Mouse (Mus musculus): ENCODE measurements around the gene Arid4b. TPM values are rescaled to one million over a fixed set of nuclear protein-coding genes. Genes with fewer than 3 reads are reported as not detected.

Gene Arid4b
- polyA plus RNA-seq, 1 experiment = 10.9 TPM

GRCm38 (mm10) chr13:14115805-14116204 is 52.8 kb downstream of the Arid4b start:
- no peaks in the 10 kb centered on the region for H3K27me3 ChIP-seq (ENCODE audit: control insufficient read depth, insufficient read depth, low read length)
- no peaks in the 10 kb centered on the region for H3K36me3 ChIP-seq (ENCODE audit: control insufficient read depth, insufficient read depth, low read length)
- no peak for TF ChIP-seq POLR2A (IDR thresholded peaks at IDR 0.05; ENCODE audit: control insufficient read depth, low read depth, low read length)
- no peak for TF ChIP-seq CTCF (IDR thresholded peaks at IDR 0.05; ENCODE audit: control insufficient read depth, insufficient read depth, insufficient replicate concordance, low read depth, low read length)
- no peak overlapping the region for H3K27ac ChIP-seq (ENCODE audit: control insufficient read depth, insufficient read depth, low read depth, low read length)
- no peaks in the 10 kb centered on the region for H3K4me1 ChIP-seq (ENCODE audit: control insufficient read depth, insufficient read depth, low read length)
- H3K4me3 ChIP-seq (ENCODE audit: control insufficient read depth, low read depth, low read length) = no peak overlapping the region

- no peak overlapping the region for H3K27ac ChIP-seq (ENCODE audit: control insufficient read depth, insufficient read depth, low read depth, low read length)
- no peaks in the 10 kb centered on the region for H3K4me1 ChIP-seq (ENCODE audit: control insufficient read depth, insufficient read depth, low read length)
- no peaks in the 10 kb centered on the region for H3K36me3 ChIP-seq (ENCODE audit: control insufficient read depth, insufficient read depth, low read length)
- no peaks in the 10 kb centered on the region for H3K27me3 ChIP-seq (ENCODE audit: control insufficient read depth, insufficient read depth, low read length)
- TF ChIP-seq CTCF (IDR thresholded peaks at IDR 0.05; ENCODE audit: control insufficient read depth, insufficient read depth, insufficient replicate concordance, low read depth, low read length) (no peak), POLR2A (IDR thresholded peaks at IDR 0.05; ENCODE audit: control insufficient read depth, low read depth, low read length) (no peak)
- H3K4me3 ChIP-seq (ENCODE audit: control insufficient read depth, low read depth, low read length) = no peak overlapping the region
Measured at GRCm38 (mm10) chr13:14131651-14132050, 68.6 kb downstream of the Arid4b start.

GRCm38 (mm10) chr13:14142294-14142966 is 79.4 kb downstream of the Arid4b start:
- Histone ChIP-seq H3K27me3 (ENCODE audit: control insufficient read depth, insufficient read depth, low read length) (no peaks in the 10 kb centered on the region), H3K4me1 (ENCODE audit: control insufficient read depth, insufficient read depth, low read length) (no peaks in the 10 kb centered on the region), H3K36me3 (ENCODE audit: control insufficient read depth, insufficient read depth, low read length) (no peaks in the 10 kb centered on the region), H3K4me3 (ENCODE audit: control insufficient read depth, low read depth, low read length) (no peak overlapping the region), H3K27ac (ENCODE audit: control insufficient read depth, insufficient read depth, low read depth, low read length) (no peak overlapping the region)
- TF ChIP-seq POLR2A (IDR thresholded peaks at IDR 0.05; ENCODE audit: control insufficient read depth, low read depth, low read length) = no peak
- TF ChIP-seq CTCF (IDR thresholded peaks at IDR 0.05; ENCODE audit: control insufficient read depth, insufficient read depth, insufficient replicate concordance, low read depth, low read length) = no peak

GRCm38 (mm10) chr13:14177989-14178388 is 115.0 kb downstream of the Arid4b start:
- H3K27ac ChIP-seq (ENCODE audit: control insufficient read depth, insufficient read depth, low read depth, low read length) = no peak overlapping the region
- H3K36me3 ChIP-seq (ENCODE audit: control insufficient read depth, insufficient read depth, low read length) = no peaks in the 10 kb centered on the region
- H3K27me3 ChIP-seq (ENCODE audit: control insufficient read depth, insufficient read depth, low read length) = no peaks in the 10 kb centered on the region
- H3K4me3 ChIP-seq (ENCODE audit: control insufficient read depth, low read depth, low read length) = no peak overlapping the region
- no peaks in the 10 kb centered on the region for H3K4me1 ChIP-seq (ENCODE audit: control insufficient read depth, insufficient read depth, low read length)
- TF ChIP-seq POLR2A (IDR thresholded peaks at IDR 0.05; ENCODE audit: control insufficient read depth, low read depth, low read length) = no peak
- no peak for TF ChIP-seq CTCF (IDR thresholded peaks at IDR 0.05; ENCODE audit: control insufficient read depth, insufficient read depth, insufficient replicate concordance, low read depth, low read length)

GRCm38 (mm10) chr13:14179669-14180068 is 116.6 kb downstream of the Arid4b start:
- Histone ChIP-seq H3K27ac (ENCODE audit: control insufficient read depth, insufficient read depth, low read depth, low read length) (no peak overlapping the region), H3K36me3 (ENCODE audit: control insufficient read depth, insufficient read depth, low read length) (no peaks in the 10 kb centered on the region), H3K4me1 (ENCODE audit: control insufficient read depth, insufficient read depth, low read length) (no peaks in the 10 kb centered on the region), H3K4me3 (ENCODE audit: control insufficient read depth, low read depth, low read length) (no peak overlapping the region), H3K27me3 (ENCODE audit: control insufficient read depth, insufficient read depth, low read length) (no peaks in the 10 kb centered on the region)
- TF ChIP-seq POLR2A (IDR thresholded peaks at IDR 0.05; ENCODE audit: control insufficient read depth, low read depth, low read length) (no peak), CTCF (IDR thresholded peaks at IDR 0.05; ENCODE audit: control insufficient read depth, insufficient read depth, insufficient replicate concordance, low read depth, low read length) (no peak)

GRCm38 (mm10) chr13:14245946-14246345 is 182.9 kb downstream of the Arid4b start:
- no peak overlapping the region for H3K4me3 ChIP-seq (ENCODE audit: control insufficient read depth, low read depth, low read length)
- H3K27ac ChIP-seq (ENCODE audit: control insufficient read depth, insufficient read depth, low read depth, low read length) = no peak overlapping the region
- H3K36me3 ChIP-seq (ENCODE audit: control insufficient read depth, insufficient read depth, low read length) = no peaks in the 10 kb centered on the region
- TF ChIP-seq POLR2A (IDR thresholded peaks at IDR 0.05; ENCODE audit: control insufficient read depth, low read depth, low read length) = no peak
- TF ChIP-seq CTCF (IDR thresholded peaks at IDR 0.05; ENCODE audit: control insufficient read depth, insufficient read depth, insufficient replicate concordance, low read depth, low read length) = no peak
- no peaks in the 10 kb centered on the region for H3K4me1 ChIP-seq (ENCODE audit: control insufficient read depth, insufficient read depth, low read length)
- H3K27me3 ChIP-seq (ENCODE audit: control insufficient read depth, insufficient read depth, low read length) = no peaks in the 10 kb centered on the region

Other genes with a start within 250 kb of the Arid4b start
- 9.4 and 9.8 TPM in 2 replicates for gene B3galnt2, start 108.8 kb upstream of the Arid4b start, polyA plus RNA-seq (2012; rRNA removed)
- 14.4 and 15.9 TPM in 2 replicates for gene Tbce, start 23.6 kb upstream of the Arid4b start, polyA plus RNA-seq (2012; rRNA removed)
- 8.9 and 11.2 TPM in 2 replicates for gene Ggps1, start 256 bp downstream of the Arid4b start, polyA plus RNA-seq (2012; rRNA removed)